Mouse (Mus musculus) heart, postnatal 14 days (tissue): ENCODE measurements around the gene Kcnq1. TPM values are rescaled to one million over a fixed set of nuclear protein-coding genes. Genes with fewer than 3 reads are reported as not detected.
A peak's percentile ranks its signal among the peaks of the same experiment; 100 is the strongest.

Experiments
- DNase-seq, 2 experiments: peaks; one replicate each; pipeline ENCODE4 v3.0.0; 2021 to 2022
- intact Hi-C: fragments of 180-260 bp; cut with DNase I; formaldehyde crosslinking; loops from one replicate; pipeline ENCODE4 v1.15.1; 2025
- total RNA-seq, 2 experiments: library from RNA; stranded (reverse); gene quantifications; 2 replicates each; pipeline ENCODE4 v1.2.3; 2021

Kcnq1 gene
- total RNA-seq, 2 experiments from 2014 or later = 32.1 to 32.5 TPM

- intact Hi-C loops = no loop called here
- no peak for DNase-seq
These were observed 61.1 kb downstream of the Kcnq1 start for GRCm38 (mm10) chr7:143167275-143167674.

GRCm38 (mm10) chr7:143169371-143169770 is 63.2 kb downstream of the Kcnq1 start:
- intact Hi-C loops = no loop called here
- no peak for DNase-seq

- no peak for DNase-seq
- intact Hi-C loops = no loop called here
These were observed 66.9 kb downstream of the Kcnq1 start for GRCm38 (mm10) chr7:143172914-143173547.

DNA sequence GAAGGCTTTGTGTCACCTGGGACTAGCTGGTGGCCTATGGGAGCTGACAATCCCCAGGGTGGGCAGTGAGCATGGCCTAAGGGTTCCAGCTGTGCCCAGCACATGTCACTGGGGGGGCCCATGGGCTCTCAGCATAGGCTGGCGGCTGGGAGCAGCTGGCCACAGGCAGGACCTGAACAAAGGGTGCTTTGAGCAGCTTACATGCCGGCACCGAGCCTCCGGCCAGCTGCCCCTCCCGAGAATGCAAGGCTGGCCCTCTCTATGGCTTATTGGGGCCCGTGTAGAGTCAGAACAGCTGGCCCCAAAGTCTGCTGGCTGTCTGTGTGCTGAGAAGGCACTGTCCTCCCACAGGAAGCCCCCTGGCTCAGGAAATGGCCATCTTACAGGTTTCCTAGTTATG is 68.5 kb downstream of the Kcnq1 start:
- intact Hi-C loops = no loop called here

DNA sequence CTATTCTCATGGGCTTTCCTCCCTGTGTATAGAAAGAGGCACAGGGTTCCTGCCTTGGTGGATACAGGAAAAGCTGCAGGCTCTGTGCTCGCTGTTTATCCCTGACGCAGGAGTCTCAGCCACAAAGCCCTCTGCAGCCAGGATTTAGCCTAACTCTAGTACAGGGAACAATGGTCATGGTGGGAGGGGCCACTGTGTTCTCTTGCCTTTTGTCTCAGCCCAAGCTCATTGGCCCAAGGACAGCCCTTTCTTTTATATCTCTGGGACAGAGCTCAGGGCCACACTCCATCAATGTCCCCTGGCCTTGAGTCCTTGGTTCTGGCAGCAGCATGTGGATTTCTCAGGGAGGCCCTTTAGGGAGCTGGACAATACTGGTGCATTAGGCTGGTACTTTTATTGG is 72.7 kb downstream of the Kcnq1 start:
- intact Hi-C loops = no loop called here
- peak; percentile 16 to 27 for DNase-seq

More for the DNA sequence above, 68.5 kb downstream of the Kcnq1 start:
- peak; percentile 13 to 33 for DNase-seq

DNA sequence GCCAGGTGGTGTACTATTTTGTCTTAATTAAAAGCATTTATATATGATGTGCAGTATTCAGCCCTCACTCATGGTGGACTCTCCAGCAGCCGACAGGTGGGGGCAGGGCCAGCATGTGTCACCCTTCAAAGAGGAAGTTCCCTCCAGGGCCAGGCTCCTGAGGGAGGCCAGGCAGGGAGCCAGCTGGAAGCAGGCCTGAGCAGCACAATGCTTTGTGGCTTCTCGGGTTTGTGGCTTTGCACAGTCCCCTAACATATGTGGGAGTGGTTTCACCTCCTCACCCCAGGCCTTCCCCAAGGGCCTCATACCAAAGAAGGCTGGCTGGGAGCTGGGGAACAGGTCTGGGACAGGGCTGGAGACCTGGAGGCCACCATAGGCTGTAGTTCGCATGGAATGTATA is 74.6 kb downstream of the Kcnq1 start:
- peak; percentile 85 to 88 for DNase-seq
- intact Hi-C loops = no loop called here

- DNase-seq = no peak
- intact Hi-C loops = no loop called here
These were observed 75.1 kb downstream of the Kcnq1 start for GRCm38 (mm10) chr7:143181311-143181710.

- intact Hi-C loops = no loop called here
- no peak for DNase-seq
These were observed 79.3 kb downstream of the Kcnq1 start for GRCm38 (mm10) chr7:143185506-143185905.

DNA sequence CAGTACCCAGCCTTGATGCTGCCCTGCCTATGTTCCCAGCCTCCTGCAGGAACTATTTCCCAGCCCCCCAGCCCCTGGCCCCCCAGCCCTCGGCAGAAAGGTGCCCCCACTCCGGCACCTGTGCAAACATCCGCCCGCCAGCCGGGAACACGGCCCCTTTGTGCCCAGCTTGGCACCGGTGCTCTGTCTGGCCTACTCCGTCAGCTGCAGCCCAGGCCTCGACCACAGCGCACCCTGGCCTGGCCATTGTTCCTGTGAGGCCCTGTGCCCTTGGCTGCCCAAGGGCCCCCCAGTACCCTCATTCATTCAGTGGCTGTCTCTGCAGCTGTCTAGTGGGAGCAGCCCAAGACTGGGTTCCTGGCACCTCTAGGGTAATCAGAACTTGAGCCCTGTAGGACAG is 80.2 kb downstream of the Kcnq1 start:
- DNase-seq = no peak
- intact Hi-C loops = no loop called here

- no peak for DNase-seq
- intact Hi-C loops = no loop called here
These were observed 81.0 kb downstream of the Kcnq1 start for GRCm38 (mm10) chr7:143187181-143187580.

- intact Hi-C loops = no loop called here
- no peak for DNase-seq
These were observed 82.4 kb downstream of the Kcnq1 start for GRCm38 (mm10) chr7:143188589-143188988.

DNA sequence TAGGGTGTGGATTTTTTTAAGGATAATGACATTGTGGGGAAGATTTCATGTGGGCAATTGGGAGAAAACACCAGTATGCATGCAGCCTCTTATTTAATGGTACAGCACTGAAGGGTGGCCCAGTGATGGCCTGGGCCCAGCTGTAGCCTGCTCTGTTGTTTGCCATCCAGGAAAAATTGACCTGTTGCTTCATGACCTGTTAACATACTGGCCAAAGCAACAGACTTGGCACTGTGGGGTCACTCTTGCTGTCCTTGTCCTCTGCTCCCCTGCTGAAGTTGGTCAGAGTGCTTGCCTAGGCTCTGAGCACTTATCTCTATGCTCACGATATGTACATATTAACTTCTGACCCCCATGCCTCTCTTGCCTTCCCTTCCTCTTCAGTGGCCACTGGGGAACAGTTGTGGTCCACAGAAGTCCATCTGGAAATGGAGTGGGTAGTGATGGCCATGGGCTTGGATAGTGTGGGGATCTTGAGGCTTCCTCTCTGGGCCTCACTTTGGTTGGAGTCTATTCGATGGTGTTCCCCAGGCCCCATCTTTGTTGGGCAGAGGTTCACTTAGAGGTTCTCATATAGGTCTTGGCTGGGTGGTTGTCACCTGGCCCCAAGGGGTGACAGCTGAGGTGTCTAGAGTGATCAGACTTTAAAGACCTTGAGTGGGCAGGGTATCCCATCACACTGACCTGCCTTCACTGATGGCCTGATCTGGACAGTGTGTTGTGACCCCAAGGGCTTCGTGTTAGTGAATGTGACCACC is 84.0 kb downstream of the Kcnq1 start:
- intact Hi-C loops = no loop called here
- DNase-seq = no peak

- intact Hi-C loops = no loop called here
- DNase-seq = no peak
These were observed 84.7 kb downstream of the Kcnq1 start for GRCm38 (mm10) chr7:143190911-143191310.

DNA sequence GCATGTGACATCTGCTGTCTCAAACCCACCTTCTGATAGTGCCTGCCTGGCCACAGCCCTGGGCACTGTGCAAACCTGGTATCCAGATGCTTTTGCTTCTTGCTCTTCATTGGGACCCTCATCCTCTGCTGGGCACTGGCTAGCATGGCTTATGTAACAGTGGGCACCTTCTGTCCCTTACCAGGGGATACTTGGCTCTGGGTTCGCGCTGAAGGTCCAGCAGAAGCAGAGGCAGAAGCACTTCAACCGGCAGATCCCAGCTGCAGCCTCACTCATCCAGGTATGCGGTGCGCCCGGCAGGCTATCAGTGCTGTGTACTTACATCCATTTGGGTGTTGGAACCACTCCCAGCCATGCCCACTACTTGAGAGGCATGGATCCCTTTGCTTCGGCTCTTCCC is 86.2 kb downstream of the Kcnq1 start:
- no peak for DNase-seq
- intact Hi-C loops = no loop called here

DNA sequence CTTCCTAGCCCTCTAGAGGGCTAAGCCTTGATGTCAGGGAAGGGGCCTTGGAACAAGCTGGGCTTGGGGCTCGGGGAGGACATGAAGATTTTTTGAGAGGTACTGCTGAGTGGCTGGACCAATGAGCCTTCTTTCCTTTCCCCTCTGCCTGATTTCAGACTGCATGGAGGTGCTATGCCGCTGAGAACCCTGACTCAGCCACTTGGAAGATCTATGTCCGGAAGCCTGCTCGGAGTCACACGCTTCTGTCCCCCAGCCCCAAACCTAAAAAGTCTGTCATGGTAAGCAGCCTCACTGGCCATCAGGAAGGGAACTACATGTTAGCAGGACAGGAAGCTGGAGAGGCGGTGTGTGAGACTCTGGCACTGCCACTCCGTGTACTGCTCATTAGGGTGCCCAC is 87.9 kb downstream of the Kcnq1 start:
- intact Hi-C loops = no loop called here
- no peak for DNase-seq

GRCm38 (mm10) chr7:143197951-143198440 is 91.8 kb downstream of the Kcnq1 start:
- intact Hi-C loops = no loop called here
- no peak for DNase-seq

GRCm38 (mm10) chr7:143198443-143198842 is 92.3 kb downstream of the Kcnq1 start:
- intact Hi-C loops = no loop called here
- DNase-seq = no peak

- intact Hi-C loops = no loop called here
- DNase-seq = no peak
These were observed 95.1 kb downstream of the Kcnq1 start for GRCm38 (mm10) chr7:143201255-143201654.

- no peak for DNase-seq
- intact Hi-C loops = no loop called here
These were observed 97.7 kb downstream of the Kcnq1 start for GRCm38 (mm10) chr7:143203897-143204296.

- intact Hi-C loops = no loop called here
- DNase-seq = no peak
These were observed 100.9 kb downstream of the Kcnq1 start for GRCm38 (mm10) chr7:143207044-143207443.

DNA sequence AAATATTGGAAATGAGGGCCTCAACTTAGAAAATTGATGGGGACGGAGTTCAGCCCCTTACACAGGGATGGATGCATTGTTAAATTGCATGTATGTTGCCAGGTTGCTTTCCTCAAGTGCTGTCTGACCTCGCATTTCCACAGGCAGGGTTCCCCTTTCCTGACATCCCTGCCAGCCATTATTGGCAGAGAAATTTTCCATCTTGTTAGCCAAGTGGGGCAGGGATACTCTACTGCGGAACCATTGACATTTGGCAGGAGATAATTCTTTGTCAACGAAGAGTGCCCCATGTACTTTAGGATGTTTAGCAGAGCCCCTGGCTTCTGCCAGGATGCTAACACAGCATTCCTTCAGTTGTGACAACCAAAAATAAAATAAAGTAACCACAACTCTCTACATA is 104.6 kb downstream of the Kcnq1 start:
- intact Hi-C loops = loop anchor here (5.0 kb wide), 3 partner anchors 42 to 252 kb away; partner anchors contain the start of gene Cdkn1c
- DNase-seq = peak; percentile 57 to 82

- DNase-seq = no peak
- intact Hi-C loops = loop anchor here (5.0 kb wide), 1 partner anchor 39 kb away; no protein-coding TSS in a partner anchor
These were observed 145.0 kb downstream of the Kcnq1 start for GRCm38 (mm10) chr7:143251206-143251605.
